Mouse (Mus musculus): ENCODE measurements around the gene Psmb6.

Psmb6 gene

DNA sequence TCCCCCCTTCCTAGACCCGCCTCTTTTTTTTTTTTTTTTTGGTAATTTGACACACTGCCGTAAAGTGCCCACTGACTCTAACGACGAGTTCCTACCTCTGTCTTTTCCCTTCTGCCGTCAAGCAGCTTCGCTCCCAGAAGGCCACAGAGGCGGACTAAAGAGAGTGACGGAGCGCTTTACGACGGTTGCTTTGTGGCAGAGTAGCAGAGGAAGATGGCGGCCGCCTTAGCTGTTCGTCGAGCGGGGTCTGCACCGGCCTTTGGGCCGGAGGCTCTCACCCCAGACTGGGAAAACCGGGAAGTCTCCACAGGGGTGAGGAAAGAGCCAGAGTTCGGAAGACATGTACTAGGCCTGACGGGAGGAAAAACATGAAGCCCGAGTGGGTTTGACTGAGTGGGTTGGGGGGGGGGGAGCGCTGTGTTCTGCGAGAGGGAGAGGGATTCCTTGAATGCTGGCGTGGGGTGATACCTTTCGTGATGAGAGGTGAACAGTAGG is at the start of gene Psmb6:
TSS of gene Psmb6 (plus strand) at position 184 of the 495 bp plus-strand sequence.
- in situ Hi-C loops (cut with MboI): no loop called here

DNA sequence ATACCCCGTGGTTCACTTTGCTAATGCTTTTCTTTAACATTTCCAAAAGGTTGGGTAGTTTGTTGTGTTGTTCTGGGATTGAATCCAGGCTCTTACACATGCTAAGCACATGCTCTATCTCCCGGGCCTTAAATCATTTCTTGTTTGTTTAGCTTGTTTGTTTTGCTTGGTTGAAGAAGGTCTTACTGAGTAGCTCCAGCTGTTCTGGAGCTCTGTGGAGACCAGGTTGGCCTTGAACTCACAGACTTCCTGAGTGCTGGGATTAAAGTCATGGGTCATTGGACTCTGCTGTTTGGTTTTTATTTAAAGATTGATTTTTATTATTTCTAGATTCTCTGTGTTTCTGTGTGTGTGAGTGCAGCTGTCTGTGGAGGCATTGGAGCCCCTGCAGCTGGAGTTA is 39.7 kb upstream of the Psmb6 start:
- in situ Hi-C loops (cut with MboI): no loop called here

DNA sequence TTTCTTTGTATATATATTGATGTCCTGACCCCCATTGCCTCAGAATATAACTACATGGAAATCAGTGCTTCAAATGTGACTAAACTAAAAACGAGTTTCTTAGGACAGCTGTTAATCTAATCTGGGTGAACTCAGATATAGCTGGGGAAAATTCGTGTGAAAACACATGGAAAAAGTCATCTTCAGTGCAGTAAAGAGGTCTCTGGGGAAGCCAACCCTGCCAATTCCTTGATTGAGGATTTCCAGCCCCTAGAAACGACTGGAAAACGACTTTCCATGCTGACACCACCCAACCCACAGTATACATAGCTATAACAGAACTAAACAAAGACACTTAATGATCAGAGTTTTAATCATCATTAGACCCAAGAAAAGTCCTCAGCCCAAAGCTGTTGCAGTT is 37.4 kb upstream of the Psmb6 start:
- in situ Hi-C loops (cut with MboI): no loop called here

DNA sequence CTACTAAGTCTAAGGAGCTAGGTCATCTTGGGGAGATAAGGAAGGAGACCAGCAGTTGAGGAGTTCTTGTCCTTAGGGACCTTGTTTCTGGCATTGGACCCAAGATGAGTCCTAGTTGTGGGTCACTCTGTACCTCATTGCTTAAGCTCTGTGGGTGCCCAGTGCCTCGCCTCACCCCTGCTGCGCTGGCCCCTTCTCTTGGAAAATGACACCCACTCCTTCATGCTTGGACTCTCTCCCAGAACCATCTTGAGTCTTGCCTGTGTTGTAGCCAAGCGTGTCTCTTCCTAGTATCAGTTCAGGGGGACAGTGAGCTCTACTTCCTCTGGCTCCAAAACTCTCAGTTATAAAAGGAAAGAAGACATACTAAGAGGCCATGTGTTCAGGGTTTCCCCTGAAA is 36.0 kb upstream of the Psmb6 start:
- in situ Hi-C loops (cut with MboI): no loop called here

DNA sequence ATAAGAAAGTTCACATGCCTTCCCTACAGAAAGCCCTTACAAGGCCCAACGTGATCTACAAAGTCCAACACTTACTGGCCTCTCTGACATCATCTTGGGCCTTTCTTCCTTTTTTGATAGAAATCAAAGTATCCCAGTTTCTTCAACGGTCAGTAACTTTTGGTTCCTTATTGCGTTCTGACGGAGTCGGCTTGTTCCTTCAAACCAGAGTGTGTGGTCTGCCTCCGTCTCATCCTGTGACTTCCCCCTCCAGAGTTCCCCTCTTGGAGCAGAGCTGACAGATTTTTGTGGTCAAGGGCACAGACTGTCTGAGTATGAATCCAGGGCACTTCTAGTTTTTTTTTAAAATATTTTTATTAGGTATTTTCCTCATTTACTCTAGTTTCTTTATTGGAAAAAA is 35.5 kb upstream of the Psmb6 start:
- in situ Hi-C loops (cut with MboI): no loop called here

DNA sequence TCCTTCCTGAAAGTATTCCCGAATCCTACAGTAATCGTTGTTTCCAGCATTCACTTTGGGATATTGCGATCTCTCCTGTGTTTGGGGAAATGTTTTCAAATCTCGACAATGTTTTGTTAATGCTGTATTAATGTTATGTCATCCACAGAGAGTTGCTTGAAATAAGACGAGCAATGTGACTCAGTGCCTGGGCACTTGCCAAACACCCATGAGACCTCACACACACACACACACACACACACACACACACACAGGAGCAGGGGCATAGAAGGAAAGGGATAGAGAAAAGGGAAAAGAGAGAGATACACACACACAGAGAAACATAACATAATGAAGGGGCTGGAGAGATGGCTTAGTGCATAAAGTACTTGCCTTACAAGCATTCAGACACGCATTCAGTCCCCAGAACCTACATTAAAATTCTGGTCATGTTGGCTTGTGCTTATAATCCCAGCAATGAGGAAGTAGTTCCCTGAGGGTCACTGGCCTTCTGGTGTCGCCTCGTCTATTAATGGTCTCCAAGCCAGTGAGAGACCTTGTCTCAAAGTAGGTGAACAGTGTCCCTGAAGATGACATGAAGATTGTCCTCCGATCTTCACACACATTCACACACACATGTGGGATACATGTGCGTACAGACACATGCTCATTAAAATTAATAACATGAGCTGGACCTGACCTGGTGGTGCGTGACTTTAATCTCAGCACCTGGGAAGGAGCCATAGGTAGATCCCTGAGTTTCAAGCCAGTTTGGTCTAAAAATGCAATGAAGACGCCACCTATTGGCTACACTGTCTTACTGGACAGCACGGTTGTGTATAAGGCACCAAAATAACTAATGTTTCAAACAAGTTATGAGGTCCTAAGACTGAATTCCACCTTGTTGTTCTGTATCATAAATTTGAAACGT is 25.3 kb upstream of the Psmb6 start:
- in situ Hi-C loops (cut with MboI): loop anchor here (5.0 kb wide), 1 partner anchor 68 kb away; the partner anchor contains the start of gene Arrb2

DNA sequence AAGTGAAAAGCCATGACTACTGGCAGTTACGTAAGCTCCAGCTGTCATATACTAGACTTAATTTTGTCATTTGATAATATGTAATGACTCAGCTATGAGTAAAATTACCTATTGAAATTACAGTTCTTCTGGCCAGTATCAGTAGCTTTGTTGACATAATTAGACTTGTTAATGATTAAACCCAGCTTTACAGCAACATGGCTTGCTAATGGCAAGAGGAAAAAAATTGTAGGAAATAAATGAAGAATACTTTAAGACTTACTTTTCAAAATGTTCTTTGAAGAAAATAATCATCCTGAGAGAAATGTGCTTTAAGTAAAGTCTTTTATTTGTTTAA is 24.7 kb upstream of the Psmb6 start:
- in situ Hi-C loops (cut with MboI): loop anchor here (5.0 kb wide), 1 partner anchor 68 kb away; the partner anchor contains the start of gene Arrb2

DNA sequence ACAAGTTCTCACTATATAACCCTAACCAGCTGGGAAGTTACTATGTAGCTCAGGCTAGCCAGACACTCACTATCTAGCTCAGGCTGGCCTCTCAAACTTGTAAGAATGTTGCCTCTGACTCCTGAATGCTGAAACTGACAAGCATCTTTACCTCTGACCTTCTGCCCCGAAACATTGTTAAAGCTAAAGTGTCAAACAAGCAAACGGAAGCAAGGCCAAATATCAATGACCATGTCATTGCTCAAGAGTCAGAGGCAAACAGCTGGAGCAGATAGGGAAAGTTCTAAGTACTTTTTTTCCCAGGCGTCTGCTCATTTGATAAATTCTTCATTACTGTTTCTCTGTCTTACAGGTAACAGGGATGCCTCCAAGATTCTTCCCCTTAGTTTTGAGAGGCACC is 23.1 kb upstream of the Psmb6 start:
- in situ Hi-C loops (cut with MboI): loop anchor here (5.0 kb wide), 1 partner anchor 70 kb away; the partner anchor contains the start of gene Arrb2

DNA sequence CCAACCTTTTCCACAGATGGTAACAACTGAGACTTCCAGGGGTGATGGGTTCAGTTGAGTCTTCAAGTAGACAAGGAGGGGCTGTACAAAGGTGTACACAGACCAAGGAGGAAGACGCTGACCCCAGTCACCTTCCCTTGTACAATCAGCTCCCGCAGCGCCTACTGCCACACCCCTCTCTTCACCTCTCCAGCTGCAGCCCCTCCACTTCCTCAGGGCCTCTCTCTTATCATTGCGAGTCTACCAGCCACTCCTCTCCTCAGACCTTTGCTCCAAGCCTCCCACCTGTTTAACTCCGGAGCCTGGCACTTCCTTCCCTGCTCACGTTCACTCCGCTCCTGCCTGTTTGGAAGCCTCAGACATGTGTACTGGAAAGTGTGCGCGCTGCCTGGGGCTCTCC is 20.2 kb upstream of the Psmb6 start, which contains the start of gene Tm4sf5:
TSS of gene Tm4sf5 (plus strand) at position 275 of the 400 bp plus-strand sequence.
- in situ Hi-C loops (cut with MboI): loop anchor here (5.0 kb wide), 1 partner anchor 73 kb away; the partner anchor contains the start of gene Arrb2

DNA sequence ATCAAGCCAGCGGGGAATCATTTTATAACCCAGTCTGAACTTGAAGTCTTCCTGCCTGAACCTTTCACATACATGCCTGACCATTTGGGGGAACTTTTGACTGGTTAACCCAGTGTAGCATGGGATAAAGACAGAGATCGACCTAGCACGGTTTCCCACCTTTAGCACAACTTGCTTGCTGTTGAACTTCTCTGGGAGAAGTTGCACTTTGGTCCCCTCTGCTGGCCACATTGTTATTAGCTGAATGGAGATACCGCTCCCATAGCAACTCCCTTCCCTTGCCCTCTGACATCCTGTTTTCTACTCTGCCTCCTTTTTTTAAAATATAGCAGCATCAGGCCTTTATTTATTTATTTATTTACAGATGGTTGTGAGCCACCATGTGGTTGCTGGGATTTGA is 18.8 kb upstream of the Psmb6 start:
- in situ Hi-C loops (cut with MboI): no loop called here

DNA sequence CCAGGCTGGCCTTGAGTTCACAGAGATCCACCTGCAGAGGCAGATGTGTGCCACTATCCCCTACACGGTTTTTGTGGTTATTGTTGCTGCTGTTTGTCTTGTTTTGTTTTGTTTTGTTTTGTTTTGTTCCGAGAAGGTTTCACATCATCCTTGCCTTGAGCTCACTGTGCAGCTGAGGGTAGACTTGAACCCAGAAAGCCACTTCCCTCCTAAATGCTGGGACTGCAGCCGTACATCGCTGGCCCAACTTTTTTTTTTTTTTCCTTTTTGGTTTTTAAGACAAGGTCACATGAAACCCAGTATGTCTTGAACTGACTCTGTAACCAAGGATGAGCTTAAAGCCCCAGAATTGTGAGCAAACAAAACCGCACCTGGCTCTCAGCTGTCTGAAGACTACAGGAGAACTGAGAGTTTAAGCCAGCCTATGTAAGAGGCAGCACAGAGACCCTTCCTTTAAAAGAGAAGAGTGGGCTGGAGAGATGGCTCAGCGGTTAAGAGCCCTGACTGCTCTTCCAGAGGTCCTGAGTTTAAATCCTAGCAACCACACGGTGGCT is 18.1 kb upstream of the Psmb6 start:
- in situ Hi-C loops (cut with MboI): no loop called here

DNA sequence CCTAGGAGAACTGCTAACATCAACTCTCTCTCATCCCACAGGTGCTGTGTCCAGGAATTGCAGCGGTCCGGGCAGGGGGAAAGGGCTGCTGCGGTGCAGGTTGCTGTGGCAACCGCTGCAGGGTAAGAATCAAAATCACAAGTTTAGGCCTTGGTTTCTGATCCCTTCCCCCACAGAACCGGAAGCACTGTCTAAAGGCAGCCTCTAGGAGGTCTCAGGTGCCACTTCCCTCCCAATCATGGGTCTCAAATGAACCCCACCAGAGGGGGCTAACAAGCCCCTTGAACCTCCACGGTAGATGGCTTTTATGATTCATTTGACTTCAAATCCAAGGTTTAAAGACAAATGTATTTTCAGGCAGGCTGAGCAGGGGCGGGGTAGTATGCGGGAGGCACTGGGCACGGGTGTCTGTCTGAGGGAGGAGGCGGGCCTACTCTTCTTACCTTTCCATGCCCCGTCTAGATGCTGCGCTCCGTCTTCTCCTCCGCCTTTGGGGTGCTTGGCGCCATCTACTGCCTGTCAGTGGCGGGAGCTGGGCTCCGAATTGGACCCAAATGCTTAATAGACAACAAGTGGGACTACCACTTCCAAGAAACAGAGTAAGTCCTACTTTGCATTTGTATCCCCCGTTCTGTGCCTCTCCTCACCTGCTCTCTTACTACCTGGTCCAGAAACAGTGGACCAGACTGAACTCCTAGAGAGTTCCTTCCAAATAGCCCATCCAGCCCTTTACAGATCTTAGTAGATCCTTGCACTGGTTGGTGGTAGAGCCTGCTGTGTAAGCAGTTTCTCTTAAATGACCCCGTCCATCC is 15.2 kb upstream of the Psmb6 start:
- in situ Hi-C loops (cut with MboI): loop anchor here (10.0 kb wide), 1 partner anchor 245 kb away; no protein-coding TSS in a partner anchor

DNA sequence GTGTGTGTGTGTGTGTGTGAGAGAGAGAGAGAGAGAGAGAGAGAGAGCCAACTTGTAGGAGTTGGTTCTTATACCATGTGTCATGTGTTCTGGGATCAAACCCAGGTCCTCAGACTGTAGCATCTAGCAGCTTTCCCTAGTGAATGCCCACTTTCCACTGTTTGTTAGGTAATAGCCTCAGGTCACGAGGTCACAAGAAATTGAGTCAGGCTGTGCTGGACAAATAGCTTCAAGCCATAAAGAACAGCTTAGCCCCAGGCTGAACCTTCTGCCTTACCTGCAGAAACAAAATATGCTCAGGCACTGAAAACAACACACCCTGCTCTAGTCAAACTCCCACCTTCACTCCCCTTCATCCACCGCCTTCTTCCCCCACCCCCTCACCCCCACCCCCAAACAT is 13.9 kb upstream of the Psmb6 start:
- in situ Hi-C loops (cut with MboI): loop anchor here (10.0 kb wide), 1 partner anchor 244 kb away; no protein-coding TSS in a partner anchor

DNA sequence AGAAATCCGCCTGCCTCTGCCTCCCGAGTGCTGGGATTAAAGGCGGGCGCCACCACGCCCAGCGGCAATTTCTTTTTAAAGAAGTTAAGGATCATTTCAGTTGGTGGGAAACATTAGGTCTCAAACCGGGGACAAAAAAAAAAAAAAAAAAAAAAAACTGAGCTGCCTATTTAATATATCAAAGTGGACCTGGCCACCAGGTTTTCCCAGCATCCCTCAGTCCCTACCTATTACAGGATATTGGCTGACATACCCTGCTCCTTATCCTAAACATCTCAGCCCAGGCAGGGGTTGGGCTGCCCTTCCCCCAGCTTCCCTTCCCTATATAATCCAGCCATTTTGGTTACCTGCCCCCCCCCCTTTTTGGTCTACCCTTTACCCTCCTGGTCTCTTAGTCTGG is 13.3 kb upstream of the Psmb6 start:
- in situ Hi-C loops (cut with MboI): loop anchor here (10.0 kb wide), 1 partner anchor 243 kb away; no protein-coding TSS in a partner anchor

DNA sequence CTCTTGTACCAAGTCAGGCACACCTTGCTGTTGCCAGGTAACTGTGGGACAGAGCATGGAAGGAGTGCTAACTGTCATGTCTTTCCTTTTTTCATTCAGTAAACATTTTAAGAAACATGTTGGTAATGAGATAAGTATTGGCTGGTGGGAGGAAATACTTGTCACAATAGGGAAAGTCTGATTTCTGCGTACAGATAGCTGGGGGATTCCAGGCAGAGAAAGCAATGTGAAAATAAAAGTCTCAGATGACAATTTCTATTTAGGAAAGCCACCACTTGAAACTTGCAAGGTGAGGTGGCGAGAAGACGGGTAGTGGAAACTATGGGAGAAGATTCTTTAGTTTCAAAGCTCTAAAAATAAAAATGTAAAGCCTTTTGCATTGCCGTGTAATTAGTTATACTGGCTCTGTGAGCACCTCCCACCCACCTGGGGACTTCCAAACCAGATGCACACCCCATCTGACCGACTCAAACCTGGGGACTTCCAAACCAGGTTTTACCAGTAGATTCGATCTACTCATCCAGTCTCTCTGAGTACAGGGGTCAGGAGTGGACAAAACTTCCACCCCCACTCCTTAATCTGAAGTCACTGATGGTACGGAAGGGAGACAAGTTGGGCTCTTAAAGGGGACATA is 12.3 kb upstream of the Psmb6 start:
- in situ Hi-C loops (cut with MboI): loop anchor here (10.0 kb wide), 1 partner anchor 242 kb away; no protein-coding TSS in a partner anchor

DNA sequence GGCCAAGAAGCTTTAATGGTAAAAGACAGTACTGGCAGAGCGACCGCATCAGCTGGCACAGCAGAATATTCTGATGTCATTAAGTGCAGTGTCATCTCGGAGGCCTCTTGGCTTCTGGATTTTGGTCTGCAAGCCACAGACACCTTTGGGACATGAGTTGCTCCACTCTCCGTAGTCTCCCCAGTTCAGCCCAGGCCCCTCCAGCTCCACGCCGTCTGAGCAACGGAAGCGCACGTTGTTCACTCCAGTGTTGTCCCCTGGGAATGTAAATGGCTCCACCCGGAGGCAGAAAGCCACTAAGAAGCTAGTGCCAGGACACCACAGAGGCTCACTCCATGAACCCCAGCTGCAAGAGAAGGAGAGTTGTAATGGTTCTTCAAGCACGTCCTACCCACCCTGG is 11.6 kb upstream of the Psmb6 start:
- in situ Hi-C loops (cut with MboI): loop anchor here (10.0 kb wide), 1 partner anchor 241 kb away; no protein-coding TSS in a partner anchor

DNA sequence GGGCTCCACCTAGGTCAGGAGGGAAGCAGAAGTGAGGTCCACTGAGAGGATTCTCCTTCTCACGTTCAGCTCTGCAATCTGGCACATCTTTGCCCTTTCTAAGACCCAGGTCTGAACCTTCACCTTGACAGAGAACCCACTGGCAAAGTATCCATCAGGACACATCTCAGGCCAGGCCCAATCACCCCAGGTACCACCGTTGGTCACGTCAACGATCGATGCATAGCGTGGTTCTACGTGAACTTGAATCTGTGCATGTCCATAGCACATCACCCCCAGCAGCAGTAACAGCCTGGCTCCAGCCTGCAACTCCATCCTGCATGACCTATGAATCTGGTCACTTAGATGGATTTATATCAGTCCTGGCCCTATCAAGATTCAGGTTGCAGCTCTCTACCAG is 10.9 kb upstream of the Psmb6 start, which contains the start of gene Vmo1:
TSS of gene Vmo1 (minus strand) at position 329 of the 400 bp plus-strand sequence.
- in situ Hi-C loops (cut with MboI): loop anchor here (10.0 kb wide), 1 partner anchor 241 kb away; no protein-coding TSS in a partner anchor

DNA sequence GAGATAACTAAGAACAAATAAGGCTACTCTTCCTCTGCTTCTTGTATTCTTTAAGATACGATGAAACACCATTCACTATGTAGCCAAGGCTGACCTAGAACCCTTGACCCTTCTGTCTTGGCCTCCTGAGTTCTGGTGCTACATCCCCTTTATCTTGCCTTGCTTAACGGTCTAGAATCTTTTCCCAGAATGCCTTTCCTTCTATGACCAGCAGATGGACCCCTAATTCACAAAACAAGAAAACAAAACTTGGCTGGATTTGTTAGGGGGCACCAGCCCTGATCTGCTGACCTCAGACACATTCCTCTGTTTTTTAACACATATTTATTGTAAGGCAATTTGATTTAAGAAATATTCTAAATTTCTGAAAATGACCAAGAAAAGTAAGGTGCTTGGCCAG is 8.8 kb upstream of the Psmb6 start:
- in situ Hi-C loops (cut with MboI): loop anchor here (10.0 kb wide), 1 partner anchor 238 kb away; no protein-coding TSS in a partner anchor

DNA sequence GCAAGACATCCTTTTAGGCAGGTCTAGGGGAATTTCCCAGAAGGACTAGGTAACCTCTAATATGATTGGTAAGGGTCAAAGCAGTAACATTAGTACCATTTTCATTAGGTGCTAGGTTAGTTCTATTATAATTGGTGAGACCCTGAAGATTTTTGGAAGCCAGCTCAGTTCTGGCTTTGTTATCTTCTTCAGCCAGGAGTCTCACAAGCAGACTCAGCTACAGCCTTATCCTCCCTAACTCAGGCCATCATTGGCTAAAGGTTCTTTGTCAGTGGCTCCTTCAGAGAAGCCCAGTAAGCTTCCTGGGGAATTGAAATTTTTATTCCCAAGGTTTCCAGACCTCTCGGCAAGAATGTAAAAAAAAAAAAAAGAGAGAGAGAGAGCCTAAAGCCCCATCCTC is 6.7 kb upstream of the Psmb6 start:
- in situ Hi-C loops (cut with MboI): loop anchor here (10.0 kb wide), 1 partner anchor 236 kb away; no protein-coding TSS in a partner anchor

DNA sequence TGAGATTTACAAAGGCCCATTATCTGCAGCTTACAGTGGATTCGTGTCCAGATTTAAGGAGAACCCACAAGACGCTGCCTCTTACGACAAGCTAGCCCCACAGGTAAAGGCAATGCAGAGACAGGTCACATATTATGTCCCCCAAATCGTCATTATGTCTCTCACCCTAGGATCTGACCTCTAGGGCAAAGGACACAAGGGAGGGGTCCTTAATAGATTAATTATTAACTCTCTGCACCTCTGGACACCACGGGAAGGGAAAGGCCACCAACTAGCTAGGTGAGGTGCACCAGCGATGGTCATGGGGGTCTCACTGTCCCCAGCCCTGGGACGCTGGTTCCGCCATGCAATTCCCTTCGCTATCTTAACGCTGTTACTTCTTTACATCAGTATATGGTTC is 6.2 kb upstream of the Psmb6 start, which contains the start of gene Gltpd2:
TSS of gene Gltpd2 (plus strand) at position 274 of the 400 bp plus-strand sequence.
- in situ Hi-C loops (cut with MboI): loop anchor here (10.0 kb wide), 1 partner anchor 236 kb away; no protein-coding TSS in a partner anchor

All from mature B cell (primary cell).